Mouse (Mus musculus): ENCODE data around the gene AI413582. TPM values are rescaled to one million over a fixed set of nuclear protein-coding genes. Genes with fewer than 3 reads are reported as not detected.

AI413582 gene
- total RNA-seq, 2 experiments from 2014 or later = 3.0 to 3.3 TPM

GRCm38 (mm10) chr17:27595659-27596375 is 30.3 kb upstream of the AI413582 start:
- TF ChIP-seq CTCF (IDR thresholded peaks at IDR 0.05) = peak; percentile 29; the same call in 1 of the 2 replicates
- H3K4me3 ChIP-seq = peak overlapping the region; percentile 23; the same call in 1 of the 2 replicates
- H3K27ac ChIP-seq = peak overlapping the region; percentile 88
- DNase-seq = peak; percentile 49
- intact Hi-C loops (cut with DNase I) = no loop called here

- Histone ChIP-seq H3K27ac (no peak overlapping the region), H3K4me3 (no peak overlapping the region)
- no peak for TF ChIP-seq CTCF (IDR thresholded peaks at IDR 0.05)
- no peak for DNase-seq
- intact Hi-C loops (cut with DNase I) = no loop called here
Measured at GRCm38 (mm10) chr17:27592565-27592910, 27.0 kb upstream of the AI413582 start.

GRCm38 (mm10) chr17:27591826-27592564 is 26.4 kb upstream of the AI413582 start:
- TF ChIP-seq CTCF (IDR thresholded peaks at IDR 0.05) = peak; percentile 34
- DNase-seq = no peak
- intact Hi-C loops (cut with DNase I) = no loop called here
- Histone ChIP-seq H3K4me3 (peak overlapping the region; percentile 34; the same call in 1 of the 2 replicates), H3K27ac (peak overlapping the region; percentile 51)

- intact Hi-C loops (cut with DNase I) = loop anchor here (5.0 kb wide), 1 partner anchor 34 kb away; the partner anchor contains the start of gene Nudt3
- no peak for DNase-seq
- Histone ChIP-seq H3K27ac (peak overlapping the region; percentile 97), H3K4me3 (no peak overlapping the region)
- no peak for TF ChIP-seq CTCF (IDR thresholded peaks at IDR 0.05)
Measured at GRCm38 (mm10) chr17:27588231-27588630, 22.7 kb upstream of the AI413582 start.

- intact Hi-C loops (cut with DNase I) = loop anchor here (5.0 kb wide), 1 partner anchor 35 kb away; the partner anchor contains the start of gene Nudt3
- DNase-seq = peak; percentile 90
- TF ChIP-seq CTCF (IDR thresholded peaks at IDR 0.05) = no peak
Measured at GRCm38 (mm10) chr17:27587252-27587651, 21.7 kb upstream of the AI413582 start.

GRCm38 (mm10) chr17:27586661-27587060 is 21.1 kb upstream of the AI413582 start:
- intact Hi-C loops (cut with DNase I) = loop anchor here (5.0 kb wide), 1 partner anchor 36 kb away; the partner anchor contains the start of gene Nudt3
- Histone ChIP-seq H3K4me3 (no peak overlapping the region), H3K27ac (peak overlapping the region; percentile 97)
- peak; percentile 71 for DNase-seq
- no peak for TF ChIP-seq CTCF (IDR thresholded peaks at IDR 0.05)

More at GRCm38 (mm10) chr17:27587252-27587651, 21.7 kb upstream of the AI413582 start:
- H3K4me3 ChIP-seq = no peak overlapping the region
- peak overlapping the region; percentile 97 for H3K27ac ChIP-seq

- Histone ChIP-seq H3K4me3 (no peak overlapping the region), H3K27ac (peak overlapping the region; percentile 77)
- TF ChIP-seq CTCF (IDR thresholded peaks at IDR 0.05) = no peak
- intact Hi-C loops (cut with DNase I) = no loop called here
- no peak for DNase-seq
Measured at GRCm38 (mm10) chr17:27583185-27583894, 17.8 kb upstream of the AI413582 start.

- no peak for DNase-seq
- H3K27ac ChIP-seq = no peak overlapping the region
- H3K4me3 ChIP-seq = no peak overlapping the region
- intact Hi-C loops (cut with DNase I) = no loop called here
- no peak for TF ChIP-seq CTCF (IDR thresholded peaks at IDR 0.05)
Measured at GRCm38 (mm10) chr17:27580392-27581068, 15.0 kb upstream of the AI413582 start.

- no peak for DNase-seq
- Histone ChIP-seq H3K4me3 (no peak overlapping the region), H3K27ac (no peak overlapping the region)
- intact Hi-C loops (cut with DNase I) = no loop called here
- TF ChIP-seq CTCF (IDR thresholded peaks at IDR 0.05) = no peak
Measured at GRCm38 (mm10) chr17:27579816-27580215, 14.3 kb upstream of the AI413582 start.

GRCm38 (mm10) chr17:27578487-27578886 is 12.9 kb upstream of the AI413582 start:
- Histone ChIP-seq H3K27ac (peak overlapping the region; percentile 58), H3K4me3 (no peak overlapping the region)
- intact Hi-C loops (cut with DNase I) = no loop called here
- no peak for TF ChIP-seq CTCF (IDR thresholded peaks at IDR 0.05)
- DNase-seq = no peak

- peak; percentile 16; the same call in 1 of the 2 replicates for TF ChIP-seq CTCF (IDR thresholded peaks at IDR 0.05)
- no peak for DNase-seq
- intact Hi-C loops (cut with DNase I) = no loop called here
- 0 out of 2 replicates have a peak overlapping the region, but pooled peaks have one; percentile 6 for H3K27ac ChIP-seq
- no peak overlapping the region for H3K4me3 ChIP-seq
Measured at GRCm38 (mm10) chr17:27577468-27577867, 11.9 kb upstream of the AI413582 start.

- no peak for DNase-seq
- Histone ChIP-seq H3K4me3 (no peak overlapping the region), H3K27ac (peak overlapping the region; percentile 79)
- no peak for TF ChIP-seq CTCF (IDR thresholded peaks at IDR 0.05)
- intact Hi-C loops (cut with DNase I) = no loop called here
Measured at GRCm38 (mm10) chr17:27576056-27576455, 10.5 kb upstream of the AI413582 start.

All from gastrocnemius, adult 2 months (tissue).